Mouse (Mus musculus) heart, embryonic 11.5 days (tissue): ENCODE results near the gene Gm36210. TPM values are rescaled to one million over a fixed set of nuclear protein-coding genes. Genes with fewer than 3 reads are reported as not detected.

Experiments used
- ATAC-seq: fragments of 200-750 bp; cut with Nextera tagmentation; replicated peaks from 2 replicates; pipeline ENCODE4 v1.8.0; 2017; ENCODE audit warnings: moderate library complexity; ENCODE audit not compliant: insufficient number of reproducible peaks, low FRiP score, low TSS enrichment
- H3K27ac ChIP-seq: fragments of 300-500 bp; sonication (generic); 2 replicates; pipeline ENCODE4 v1.5.1; 2014; ENCODE audit warnings: mild to moderate bottlenecking, low read depth, low read length
- H3K27me3 ChIP-seq: fragments of 300-500 bp; sonication (generic); 2 replicates; pipeline ENCODE4 v1.6.1; 2014; ENCODE audit warnings: mild to moderate bottlenecking, low read length, mixed read lengths; ENCODE audit not compliant: control insufficient read depth, insufficient read depth
- H3K36me3 ChIP-seq: fragments of 300-500 bp; sonication (generic); 2 replicates; pipeline ENCODE4 v1.6.1; 2014; ENCODE audit warnings: mild to moderate bottlenecking, low read length, moderate library complexity, mixed read lengths; ENCODE audit not compliant: control insufficient read depth, insufficient read depth
- H3K4me1 ChIP-seq: fragments of 300-500 bp; sonication (generic); 2 replicates; pipeline ENCODE4 v1.6.1; 2014; ENCODE audit warnings: low read length; ENCODE audit not compliant: control insufficient read depth, insufficient read depth
- H3K4me2 ChIP-seq: fragments of 300-500 bp; sonication (generic); 2 replicates; pipeline ENCODE4 v1.6.1; 2014; ENCODE audit warnings: mild to moderate bottlenecking, moderate library complexity
- H3K4me3 ChIP-seq: fragments of 300-500 bp; sonication (generic); 2 replicates; pipeline ENCODE4 v1.5.1; 2014; ENCODE audit warnings: low read depth, low read length
- H3K9ac ChIP-seq: fragments of 300-500 bp; sonication (generic); 2 replicates; pipeline ENCODE4 v1.6.1; 2014; ENCODE audit warnings: mild to moderate bottlenecking, low read depth, low read length, moderate library complexity
- H3K9me3 ChIP-seq: fragments of 300-500 bp; sonication (generic); replicated peaks from 2 replicates; pipeline ENCODE4 v1.6.1; 2016; ENCODE audit warnings: low read length; ENCODE audit not compliant: control insufficient read depth
- WGBS: fragments of 180-500 bp; shearing (Covaris S2); extraction: QIAGEN DNeasy Blood & Tissue Kit; methylation state at CpG from one replicate; pipeline ENCODE4 v1.1.7; 2014; ENCODE audit not compliant: insufficient replicate concordance; 5-methylcytosine and 5-hydroxymethylcytosine counted together
- polyA plus RNA-seq: library from polyadenylated mRNA; unstranded; fragments of >200 nt; fragmentation: Nextera tagmentation; extraction: Ambion mirVana; gene quantifications from 2 replicates; pipeline ENCODE4 v1.2.1, GENCODE M21; 2014

Gene Gm36210
- polyA plus RNA-seq, 1 experiment from 2014 or later, result 0.20 TPM

DNA sequence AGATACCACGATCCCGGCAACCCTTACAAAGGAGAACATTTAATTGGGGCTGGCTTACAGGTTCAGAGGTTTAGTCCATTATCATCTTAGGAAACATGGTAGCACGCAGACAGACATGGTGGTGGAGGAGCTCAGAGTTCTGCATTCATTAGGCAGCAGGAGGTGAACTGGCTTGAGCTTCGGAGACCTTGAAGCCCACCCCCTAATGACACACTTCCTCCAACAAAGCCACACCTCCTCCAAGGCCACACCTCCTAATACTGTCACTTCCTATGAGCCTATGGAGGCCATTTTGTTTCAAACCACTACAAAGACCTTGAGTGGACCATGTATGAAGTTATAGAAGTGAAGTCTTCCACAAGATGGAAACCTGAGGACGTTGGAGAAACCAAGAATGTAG, 5.9 kb upstream of the Gm36210 start:
- WGBS, result 56% methylated on average over 5 of the region's 5 CpGs
- Histone ChIP-seq H3K9ac (no peak overlapping the region), H3K4me2 (no peak overlapping the region), H3K4me3 (no peak overlapping the region), H3K9me3 (no peaks in the 10 kb centered on the region), H3K27ac (no peak overlapping the region), H3K4me1 (peaks cover 9% of the 10 kb centered on the region), H3K27me3 (no peaks in the 10 kb centered on the region), H3K36me3 (no peaks in the 10 kb centered on the region)
- no peak for ATAC-seq

DNA sequence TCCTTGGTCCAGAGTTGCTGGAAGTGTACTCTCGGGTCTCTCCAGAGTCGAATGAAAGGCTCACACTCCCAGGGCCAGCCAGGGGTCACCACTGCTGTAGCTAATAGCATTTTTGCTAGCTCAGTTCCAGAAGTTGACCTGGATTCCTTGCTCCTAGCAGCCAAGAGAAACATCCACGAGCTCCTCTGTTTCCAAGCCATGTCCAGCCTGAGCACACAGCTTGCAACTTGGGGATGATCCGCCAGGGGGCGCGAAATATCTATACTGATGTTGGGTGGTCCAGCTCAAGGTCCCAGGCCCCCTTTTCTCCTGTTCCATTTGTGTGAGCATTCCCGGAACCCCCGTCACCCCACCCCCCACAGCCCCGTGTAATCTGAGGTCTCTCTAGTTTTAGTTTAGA, 5.2 kb upstream of the Gm36210 start:
- H3K4me3 ChIP-seq, result no peak overlapping the region
- 34% methylated on average over 9 of the region's 9 CpGs for WGBS
- no peaks in the 10 kb centered on the region for H3K27me3 ChIP-seq
- H3K4me1 ChIP-seq, result peaks cover 6% of the 10 kb centered on the region
- no peak overlapping the region for H3K4me2 ChIP-seq
- H3K9ac ChIP-seq, result no peak overlapping the region
- H3K27ac ChIP-seq, result no peak overlapping the region
- H3K9me3 ChIP-seq, result no peaks in the 10 kb centered on the region
- H3K36me3 ChIP-seq, result no peaks in the 10 kb centered on the region
- no peak for ATAC-seq

DNA sequence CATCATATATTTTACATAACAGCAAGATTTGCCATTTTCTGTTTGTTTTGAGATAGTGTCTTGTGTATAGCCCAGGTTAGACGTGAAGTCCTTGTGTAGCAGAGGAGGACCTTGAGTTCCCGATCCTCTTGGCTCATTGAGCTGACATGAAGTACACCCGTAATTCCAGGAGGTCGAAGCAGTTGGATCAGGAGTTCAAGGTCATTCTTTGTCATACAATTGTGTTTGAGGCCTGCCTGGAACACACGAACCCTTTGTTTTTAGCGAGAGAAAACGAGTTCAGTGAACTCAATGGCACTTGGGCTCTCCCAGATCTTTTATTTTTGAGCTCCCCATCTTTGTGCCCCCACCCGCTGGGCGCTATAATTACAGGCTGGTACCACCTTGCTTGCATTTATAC, 3.9 kb downstream of the Gm36210 start:
- Histone ChIP-seq H3K27me3 (no peaks in the 10 kb centered on the region), H3K9me3 (peaks cover 4% of the 10 kb centered on the region; the same call in 1 of the 2 replicates), H3K9ac (no peak overlapping the region), H3K4me1 (peaks cover 9% of the 10 kb centered on the region), H3K27ac (no peak overlapping the region), H3K4me3 (no peak overlapping the region), H3K4me2 (no peak overlapping the region), H3K36me3 (no peaks in the 10 kb centered on the region)
- no peak for ATAC-seq
- WGBS, result 82% methylated on average over 9 of the region's 9 CpGs

DNA sequence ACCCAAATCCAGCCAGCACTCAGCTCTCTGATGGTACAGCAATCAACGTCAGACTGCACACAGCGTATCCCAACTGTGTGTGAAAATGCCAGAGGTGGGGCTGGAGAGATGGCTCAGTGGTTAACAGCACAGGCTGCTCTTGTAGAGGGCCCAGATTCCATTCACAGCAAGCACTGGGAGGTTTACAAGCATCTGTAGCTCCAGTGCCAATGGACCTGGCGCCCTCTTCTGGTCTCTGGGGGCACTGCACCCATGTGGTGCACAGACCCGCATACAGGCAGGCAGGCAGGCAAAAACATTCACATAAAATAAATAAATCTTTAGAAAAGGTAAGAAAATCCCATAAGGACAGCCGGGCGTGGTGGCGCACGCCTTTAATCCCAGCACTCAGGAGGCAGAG, 5.1 kb downstream of the Gm36210 start:
- Histone ChIP-seq H3K4me1 (peaks cover 9% of the 10 kb centered on the region), H3K27me3 (no peaks in the 10 kb centered on the region), H3K9ac (no peak overlapping the region), H3K4me3 (peak overlapping the region; percentile 42), H3K36me3 (no peaks in the 10 kb centered on the region), H3K27ac (no peak overlapping the region), H3K4me2 (peak overlapping the region; percentile 72; the same call in 1 of the 2 replicates), H3K9me3 (peaks cover 4% of the 10 kb centered on the region; the same call in 1 of the 2 replicates)
- 48% methylated on average over 8 of the region's 8 CpGs for WGBS
- ATAC-seq, result no peak

GRCm38 (mm10) chr7:4900523-4900851, 5.8 kb downstream of the Gm36210 start:
- no peaks in the 10 kb centered on the region for H3K36me3 ChIP-seq
- WGBS, result 20% methylated on average over 11 of the region's 11 CpGs
- peaks cover 9% of the 10 kb centered on the region for H3K4me1 ChIP-seq
- peak overlapping the region; percentile 42 for H3K4me3 ChIP-seq
- no peaks in the 10 kb centered on the region for H3K27me3 ChIP-seq
- H3K9me3 ChIP-seq, result peaks cover 4% of the 10 kb centered on the region; the same call in 1 of the 2 replicates
- no peak for ATAC-seq
- H3K27ac ChIP-seq, result peak overlapping the region; percentile 78
- H3K9ac ChIP-seq, result peak overlapping the region; percentile 69
- H3K4me2 ChIP-seq, result peak overlapping the region; percentile 72

- 2% methylated on average over 19 of the region's 19 CpGs for WGBS
- H3K36me3 ChIP-seq, result no peaks in the 10 kb centered on the region
- peak overlapping the region; percentile 72 for H3K4me2 ChIP-seq
- peak overlapping the region; percentile 78 for H3K27ac ChIP-seq
- H3K4me3 ChIP-seq, result peak overlapping the region; percentile 42
- ATAC-seq, result peak; percentile 58
- H3K9me3 ChIP-seq, result peaks cover 4% of the 10 kb centered on the region; the same call in 1 of the 2 replicates
- H3K27me3 ChIP-seq, result no peaks in the 10 kb centered on the region
- H3K9ac ChIP-seq, result peak overlapping the region; percentile 69
- peaks cover 9% of the 10 kb centered on the region for H3K4me1 ChIP-seq
Observed at GRCm38 (mm10) chr7:4899649-4900522, 6.4 kb downstream of the Gm36210 start.

DNA sequence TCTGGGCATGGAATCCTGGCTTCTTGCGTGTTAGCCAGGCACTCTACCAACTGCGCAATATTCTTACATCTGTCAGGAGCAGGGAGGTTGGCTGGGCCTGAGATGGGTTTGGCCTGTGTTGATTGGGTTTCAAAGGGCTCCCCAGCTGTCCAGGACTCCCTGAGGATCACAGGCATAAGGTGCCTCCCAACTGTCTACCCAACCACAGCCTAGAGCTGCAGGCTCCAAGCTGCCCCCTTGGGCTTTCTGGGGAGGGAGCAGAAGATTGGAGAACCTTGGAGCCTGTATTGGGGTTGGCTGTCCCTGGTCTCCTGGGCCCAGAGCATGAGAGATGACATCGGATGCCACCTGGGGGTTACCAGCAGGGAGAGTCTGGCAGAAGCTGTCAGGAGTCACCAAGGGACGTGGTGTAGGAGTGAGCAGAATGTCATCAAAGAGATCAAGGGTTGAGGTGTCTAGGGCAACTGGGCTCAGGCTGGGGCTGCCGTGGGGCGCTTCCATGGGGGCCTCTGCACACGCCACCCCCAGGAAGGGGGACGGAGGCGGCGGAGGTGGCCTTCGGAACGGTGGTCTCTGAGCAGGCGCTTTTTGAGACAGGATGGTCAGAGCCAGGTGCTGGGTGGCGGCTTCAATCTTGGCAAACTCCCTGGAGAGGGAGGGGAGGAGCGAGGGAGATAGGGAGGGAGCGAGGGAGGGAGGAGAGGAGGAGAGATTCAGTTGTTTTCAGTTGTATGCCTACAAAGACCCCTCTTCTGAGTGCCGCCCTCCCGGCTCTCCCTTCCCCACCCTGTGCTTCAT, 7.3 kb downstream of the Gm36210 start:
- Histone ChIP-seq H3K4me1 (peaks cover 9% of the 10 kb centered on the region), H3K4me2 (peak overlapping the region; percentile 72), H3K27me3 (no peaks in the 10 kb centered on the region), H3K36me3 (no peaks in the 10 kb centered on the region), H3K9ac (peak overlapping the region; percentile 63), H3K4me3 (peak overlapping the region; percentile 42), H3K27ac (no peak overlapping the region), H3K9me3 (no peaks in the 10 kb centered on the region)
- no peak; the same call in 1 of the 2 replicates for ATAC-seq
- 17% methylated on average over 17 of the region's 18 CpGs for WGBS

DNA sequence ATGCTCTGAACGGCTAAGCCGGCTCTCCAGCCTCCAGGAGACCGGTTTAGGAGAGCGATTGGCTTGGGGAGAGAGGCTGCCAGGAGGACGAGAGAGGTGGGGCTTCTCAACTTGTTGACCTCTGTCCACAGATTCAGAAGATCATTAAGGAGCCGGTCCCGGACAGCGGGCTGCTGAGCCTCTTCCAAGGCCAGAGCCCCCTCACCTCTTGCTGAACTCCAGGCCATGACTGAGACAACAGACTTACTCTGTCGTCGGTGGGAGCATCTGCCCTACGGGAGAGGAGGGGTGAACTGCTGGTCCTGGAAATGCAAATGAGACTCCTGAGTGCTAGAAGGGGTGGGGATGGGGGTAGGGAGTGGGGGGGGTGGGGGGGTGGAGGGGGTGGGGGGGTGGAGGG, 11.1 kb downstream of the Gm36210 start:
- Histone ChIP-seq H3K9me3 (no peaks in the 10 kb centered on the region), H3K4me3 (no peak overlapping the region), H3K36me3 (no peaks in the 10 kb centered on the region), H3K4me2 (no peak overlapping the region), H3K27me3 (no peaks in the 10 kb centered on the region), H3K27ac (no peak overlapping the region), H3K9ac (no peak overlapping the region), H3K4me1 (peaks cover 9% of the 10 kb centered on the region)
- WGBS, result 54% methylated on average over 11 of the region's 11 CpGs
- no peak for ATAC-seq
